Mouse (Mus musculus) cerebellum, adult 2 months (tissue): ENCODE data around the gene Il17rb.

ENCODE experiments used
- CTCF ChIP-seq: fragments of 200-500 bp; IDR thresholded peaks from 2 replicates; pipeline ENCODE4 v1.5.1; 2011; ENCODE audit warnings: low read depth, mild to moderate bottlenecking, control low read depth, low read length, moderate library complexity, borderline replicate concordance; ENCODE audit not compliant: insufficient read depth
- POLR2A ChIP-seq: fragments of 200-500 bp; IDR thresholded peaks from 2 replicates; pipeline ENCODE4 v1.6.1; 2011; ENCODE audit warnings: low read length, control low read depth, borderline replicate concordance; ENCODE audit not compliant: insufficient read depth

GRCm38 (mm10) chr14:30018463-30018801, 9.7 kb upstream of the Il17rb start:
- TF ChIP-seq POLR2A (no peak), CTCF (no peak)
